Mouse (Mus musculus) liver, postnatal 0 days (tissue): ENCODE results near the gene Ucp2.

Experiments used
- CTCF ChIP-seq: sonication (generic); IDR thresholded peaks from 2 replicates; pipeline ENCODE4 v1.5.1; 2016; ENCODE audit warnings: antibody characterized with exemption, low read depth
- EP300 ChIP-seq: IDR thresholded peaks from 2 replicates; pipeline ENCODE4 v1.6.1; 2016; ENCODE audit warnings: antibody characterized with exemption, low read depth, mild to moderate bottlenecking

DNA sequence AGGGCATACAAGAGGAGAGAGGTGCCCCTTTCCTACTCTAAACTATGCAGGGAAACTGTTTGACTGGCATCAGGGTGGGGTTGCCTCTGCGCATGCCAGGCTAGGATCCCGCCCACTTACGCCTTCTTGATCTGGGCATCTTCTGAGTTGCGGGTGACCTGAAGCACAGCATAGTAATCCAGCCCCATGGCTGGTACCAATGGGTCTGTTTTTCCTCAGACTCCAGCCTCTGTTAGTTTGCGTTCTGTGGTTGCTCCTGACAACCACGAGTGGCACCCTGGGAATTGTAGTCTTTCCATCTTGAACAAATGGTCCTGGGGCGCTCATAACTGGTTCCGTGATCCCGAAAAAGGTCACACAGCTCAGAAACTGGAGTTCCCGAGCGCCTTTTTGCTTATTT is 21.4 kb downstream of the Ucp2 start, which contains the start of gene Dnajb13:
- TF ChIP-seq CTCF (no peak), EP300 (no peak)
